Mouse (Mus musculus): ENCODE results near the gene Spg11. TPM values are rescaled to one million over a fixed set of nuclear protein-coding genes. Genes with fewer than 3 reads are reported as not detected.

Spg11 gene
- polyA plus RNA-seq, 1 experiment, result 6.6 TPM

DNA sequence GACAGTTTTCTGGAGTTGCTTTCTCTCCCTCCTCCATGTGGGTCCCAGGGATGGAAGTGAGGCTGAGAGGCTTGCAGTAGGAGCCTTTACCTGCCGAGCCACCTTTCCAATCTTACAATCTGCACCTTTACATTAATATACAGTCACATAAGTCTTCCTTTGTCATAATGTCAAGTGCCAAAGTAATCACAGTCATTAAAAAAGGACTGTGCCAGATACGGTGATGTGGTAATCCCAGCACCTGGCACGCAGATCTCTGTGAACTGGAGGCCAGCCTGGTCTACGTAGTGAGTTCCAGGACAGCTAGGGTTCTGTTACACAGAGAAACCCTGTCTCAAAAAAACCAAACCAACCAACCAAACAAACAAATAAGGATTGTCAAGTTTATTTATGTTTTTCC is 24.3 kb downstream of the Spg11 start:
- Histone ChIP-seq H3K36me3 (ENCODE audit: control insufficient read depth, insufficient read depth, low read length) (peaks cover 2% of the 10 kb centered on the region; the same call in 1 of the 2 replicates), H3K27me3 (replicated peaks; ENCODE audit: control insufficient read depth, insufficient read depth, low read length) (no peaks in the 10 kb centered on the region), H3K27ac (ENCODE audit: insufficient read depth, low read depth, low read length) (no peak overlapping the region), H3K4me1 (ENCODE audit: control insufficient read depth, insufficient read depth, low read length) (no peaks in the 10 kb centered on the region), H3K4me3 (ENCODE audit: insufficient read depth, low read depth, low read length) (no peak overlapping the region)
- DNase-seq, result no peak
- 92% methylated on average over 4 of the region's 4 CpGs for WGBS
- TF ChIP-seq POLR2A (IDR thresholded peaks at IDR 0.05; ENCODE audit: low read depth, low read length), result no peak
- TF ChIP-seq CTCF (conservative IDR thresholded peaks at IDR 0.05; ENCODE audit: insufficient read depth, insufficient read length, low read depth, low read length), result no peak

DNA sequence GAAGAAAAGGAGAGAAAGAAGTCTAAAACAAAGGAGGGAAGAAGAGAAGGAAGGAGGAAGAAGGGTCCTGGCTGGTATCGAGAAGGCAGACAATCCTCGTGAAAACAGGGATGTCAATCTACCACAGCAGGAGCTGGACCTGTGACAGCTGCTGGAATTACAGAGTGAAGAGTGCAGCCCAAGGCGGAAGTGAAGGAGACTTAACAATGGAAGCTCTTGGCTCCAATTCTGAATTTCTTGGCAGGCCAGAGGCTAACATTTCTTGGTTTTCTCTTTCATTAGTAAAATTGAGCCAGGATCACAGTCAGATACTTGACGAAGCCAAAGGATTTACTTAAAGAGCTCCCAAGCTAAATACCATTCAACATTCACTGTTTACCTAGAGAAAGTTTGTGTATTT is 31.7 kb downstream of the Spg11 start:
- DNase-seq, result peak; percentile 12
- no peak overlapping the region for H3K27ac ChIP-seq (ENCODE audit: insufficient read depth, low read depth, low read length)
- no peaks in the 10 kb centered on the region for H3K4me1 ChIP-seq (ENCODE audit: control insufficient read depth, insufficient read depth, low read length)
- H3K36me3 ChIP-seq (ENCODE audit: control insufficient read depth, insufficient read depth, low read length), result peaks cover 2% of the 10 kb centered on the region
- 78% methylated on average over 4 of the region's 4 CpGs for WGBS
- H3K4me3 ChIP-seq (ENCODE audit: insufficient read depth, low read depth, low read length), result no peak overlapping the region
- H3K27me3 ChIP-seq (replicated peaks; ENCODE audit: control insufficient read depth, insufficient read depth, low read length), result no peaks in the 10 kb centered on the region
- no peak for TF ChIP-seq CTCF (conservative IDR thresholded peaks at IDR 0.05; ENCODE audit: insufficient read depth, insufficient read length, low read depth, low read length)
- no peak for TF ChIP-seq POLR2A (IDR thresholded peaks at IDR 0.05; ENCODE audit: low read depth, low read length)

- H3K36me3 ChIP-seq (ENCODE audit: control insufficient read depth, insufficient read depth, low read length), result no peaks in the 10 kb centered on the region; the same call in none of the 2 replicates
- H3K4me1 ChIP-seq (ENCODE audit: control insufficient read depth, insufficient read depth, low read length), result no peaks in the 10 kb centered on the region
- H3K27me3 ChIP-seq (replicated peaks; ENCODE audit: control insufficient read depth, insufficient read depth, low read length), result no peaks in the 10 kb centered on the region
- peak; percentile 36 for DNase-seq
- no peak overlapping the region for H3K4me3 ChIP-seq (ENCODE audit: insufficient read depth, low read depth, low read length)
- H3K27ac ChIP-seq (ENCODE audit: insufficient read depth, low read depth, low read length), result no peak overlapping the region
- no peak for TF ChIP-seq CTCF (conservative IDR thresholded peaks at IDR 0.05; ENCODE audit: insufficient read depth, insufficient read length, low read depth, low read length)
- no peak for TF ChIP-seq POLR2A (IDR thresholded peaks at IDR 0.05; ENCODE audit: low read depth, low read length)
- WGBS, result 33% methylated on average over 7 of the region's 7 CpGs
These were observed 36.3 kb downstream of the Spg11 start for GRCm38 (mm10) chr2:122081728-122082456.

DNA sequence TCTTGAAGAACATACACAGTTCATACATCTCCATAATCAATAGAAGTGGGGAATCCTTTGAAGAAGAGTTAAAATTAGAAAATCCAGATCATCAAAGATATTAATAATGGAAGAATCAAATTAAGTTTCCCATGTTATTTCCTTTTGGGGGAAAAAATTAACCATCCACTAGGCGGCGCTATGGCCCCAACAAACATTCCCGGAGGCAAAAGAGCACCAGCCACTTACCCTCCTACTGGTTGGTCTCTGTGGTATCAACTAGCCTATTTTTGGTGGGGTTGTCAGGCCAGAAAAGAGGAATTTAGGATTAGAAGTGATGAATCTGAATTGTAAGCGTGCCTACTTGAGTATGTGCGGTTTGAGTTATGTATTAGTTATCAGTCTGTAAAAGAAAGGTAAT is 48.3 kb downstream of the Spg11 start:
- DNase-seq, result peak; percentile 47
- TF ChIP-seq CTCF (conservative IDR thresholded peaks at IDR 0.05; ENCODE audit: insufficient read depth, insufficient read length, low read depth, low read length) (peak; percentile 73), POLR2A (IDR thresholded peaks at IDR 0.05; ENCODE audit: low read depth, low read length) (no peak)
- Histone ChIP-seq H3K27me3 (replicated peaks; ENCODE audit: control insufficient read depth, insufficient read depth, low read length) (no peaks in the 10 kb centered on the region), H3K27ac (ENCODE audit: insufficient read depth, low read depth, low read length) (no peak overlapping the region), H3K4me1 (ENCODE audit: control insufficient read depth, insufficient read depth, low read length) (no peaks in the 10 kb centered on the region), H3K4me3 (ENCODE audit: insufficient read depth, low read depth, low read length) (no peak overlapping the region), H3K36me3 (ENCODE audit: control insufficient read depth, insufficient read depth, low read length) (peaks cover 1% of the 10 kb centered on the region)
- 41% methylated on average over 5 of the region's 5 CpGs for WGBS

DNA sequence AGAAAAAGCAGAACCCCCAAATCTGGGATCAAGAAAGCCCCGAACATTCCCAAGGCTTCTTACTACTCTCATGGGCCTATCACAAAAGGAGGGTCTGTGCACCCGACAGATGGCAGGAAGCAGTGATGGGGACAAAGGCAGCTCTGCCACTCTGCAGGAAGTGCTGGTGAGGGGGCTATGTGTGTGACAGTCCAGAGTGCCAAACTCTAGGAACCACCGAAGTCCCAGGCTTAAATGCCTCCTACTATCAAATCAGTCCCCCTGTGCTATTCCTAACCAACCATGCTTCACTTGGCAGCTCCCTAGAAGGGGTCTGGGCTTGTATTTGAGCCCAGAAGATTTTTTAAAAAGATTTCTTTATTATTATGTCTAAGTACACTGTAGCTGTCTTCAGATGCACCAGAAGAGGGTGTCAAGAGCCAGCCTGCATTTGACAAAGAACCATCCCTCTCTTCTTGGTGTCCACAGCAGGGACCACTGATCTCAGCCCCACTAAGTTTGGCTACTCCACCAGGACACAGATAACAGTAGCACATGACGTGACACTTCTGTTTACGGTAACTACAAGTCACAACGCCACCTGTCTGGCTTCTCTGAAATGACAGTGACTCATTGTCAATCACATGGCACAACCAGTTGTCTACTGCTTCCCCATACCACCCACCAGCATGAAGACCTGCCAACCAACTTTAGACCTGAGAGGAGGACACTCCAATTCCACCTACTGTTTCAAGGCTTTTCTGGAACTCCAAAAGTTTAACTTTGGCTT is 48.9 kb downstream of the Spg11 start:
- no peak for DNase-seq
- TF ChIP-seq POLR2A (IDR thresholded peaks at IDR 0.05; ENCODE audit: low read depth, low read length) (no peak), CTCF (conservative IDR thresholded peaks at IDR 0.05; ENCODE audit: insufficient read depth, insufficient read length, low read depth, low read length) (no peak)
- WGBS, result 91% methylated on average over 6 of the region's 6 CpGs
- H3K36me3 ChIP-seq (ENCODE audit: control insufficient read depth, insufficient read depth, low read length), result peaks cover 1% of the 10 kb centered on the region
- no peaks in the 10 kb centered on the region for H3K27me3 ChIP-seq (replicated peaks; ENCODE audit: control insufficient read depth, insufficient read depth, low read length)
- no peaks in the 10 kb centered on the region for H3K4me1 ChIP-seq (ENCODE audit: control insufficient read depth, insufficient read depth, low read length)
- H3K27ac ChIP-seq (ENCODE audit: insufficient read depth, low read depth, low read length), result no peak overlapping the region
- H3K4me3 ChIP-seq (ENCODE audit: insufficient read depth, low read depth, low read length), result no peak overlapping the region

DNA sequence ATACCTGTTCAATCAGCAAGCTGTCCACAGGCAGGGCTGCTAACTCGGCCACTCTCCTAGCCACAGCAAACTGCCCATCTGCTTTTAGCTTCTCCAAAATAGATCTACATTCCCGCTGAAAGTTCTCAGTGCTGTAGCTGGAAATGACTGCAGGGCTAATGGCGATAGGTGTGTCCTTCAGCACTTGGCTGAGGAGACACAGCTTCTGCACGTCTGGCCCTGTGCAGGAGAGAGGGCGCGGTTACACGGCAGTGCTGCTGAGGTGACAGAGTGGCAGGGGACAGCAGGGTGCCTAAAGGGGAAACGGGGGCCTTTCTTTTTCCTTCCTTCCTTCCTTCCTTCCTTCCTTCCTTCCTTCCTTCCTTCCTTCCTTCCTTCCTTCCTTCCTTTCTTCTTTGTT is 51.9 kb downstream of the Spg11 start:
- Histone ChIP-seq H3K4me1 (ENCODE audit: control insufficient read depth, insufficient read depth, low read length) (peaks cover 2% of the 10 kb centered on the region; the same call in 1 of the 2 replicates), H3K27me3 (replicated peaks; ENCODE audit: control insufficient read depth, insufficient read depth, low read length) (no peaks in the 10 kb centered on the region), H3K36me3 (ENCODE audit: control insufficient read depth, insufficient read depth, low read length) (peaks cover 1% of the 10 kb centered on the region), H3K27ac (ENCODE audit: insufficient read depth, low read depth, low read length) (no peak overlapping the region), H3K4me3 (ENCODE audit: insufficient read depth, low read depth, low read length) (no peak overlapping the region)
- TF ChIP-seq CTCF (conservative IDR thresholded peaks at IDR 0.05; ENCODE audit: insufficient read depth, insufficient read length, low read depth, low read length) (no peak), POLR2A (IDR thresholded peaks at IDR 0.05; ENCODE audit: low read depth, low read length) (no peak)
- 72% methylated on average over 8 of the region's 8 CpGs for WGBS
- no peak for DNase-seq
